Mouse (Mus musculus): Measurements from ENCODE around the gene Cttnbp2. TPM values are rescaled to one million over a fixed set of nuclear protein-coding genes. Genes with fewer than 3 reads are reported as not detected.
A peak's percentile ranks its signal among the peaks of the same experiment; 100 is the strongest.

The Cttnbp2 gene
- polyA plus RNA-seq, 1 experiment from 2014 or later, result 6.0 TPM

DNA sequence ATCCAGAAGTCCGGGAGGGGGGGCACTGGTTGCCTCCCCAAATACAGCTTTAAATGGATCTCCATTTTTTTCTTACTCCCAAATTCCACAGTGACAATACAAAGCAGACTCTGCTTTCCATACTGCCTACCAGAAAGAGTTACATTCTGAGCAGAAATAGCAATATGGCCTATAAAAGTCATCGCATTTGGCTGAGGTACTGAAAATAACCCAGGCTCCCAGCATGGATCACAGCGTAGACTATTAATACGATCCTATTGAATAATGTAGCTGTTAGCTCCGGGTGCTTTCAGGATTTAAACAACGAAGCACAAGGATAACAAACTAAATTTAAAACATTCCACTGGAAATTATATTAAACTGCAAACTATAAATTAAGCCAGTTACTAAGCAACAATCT lies 2.8 kb downstream of the Cttnbp2 start:
- no peak for ATAC-seq (replicated peaks; ENCODE audit: extremely low read depth, insufficient read depth, low FRiP score)
- WGBS, result 76% methylated on average over 6 of the region's 6 CpGs
- Histone ChIP-seq H3K4me1 (ENCODE audit: control insufficient read depth, insufficient read depth, low read length) (peaks cover 8% of the 10 kb centered on the region; the same call in 1 of the 2 replicates), H3K27ac (ENCODE audit: low read length) (no peak overlapping the region), H3K4me3 (ENCODE audit: low read length) (no peak overlapping the region), H3K9ac (ENCODE audit: low read length) (no peak overlapping the region), H3K27me3 (ENCODE audit: control insufficient read depth, insufficient read depth, low read length) (peaks cover 9% of the 10 kb centered on the region; the same call in 1 of the 2 replicates), H3K9me3 (replicated peaks; ENCODE audit: control insufficient read depth, low read length) (no peaks in the 10 kb centered on the region), H3K4me2 (ENCODE audit: low read depth, low read length) (no peak overlapping the region), H3K36me3 (ENCODE audit: control insufficient read depth, insufficient read depth) (no peaks in the 10 kb centered on the region)

DNA sequence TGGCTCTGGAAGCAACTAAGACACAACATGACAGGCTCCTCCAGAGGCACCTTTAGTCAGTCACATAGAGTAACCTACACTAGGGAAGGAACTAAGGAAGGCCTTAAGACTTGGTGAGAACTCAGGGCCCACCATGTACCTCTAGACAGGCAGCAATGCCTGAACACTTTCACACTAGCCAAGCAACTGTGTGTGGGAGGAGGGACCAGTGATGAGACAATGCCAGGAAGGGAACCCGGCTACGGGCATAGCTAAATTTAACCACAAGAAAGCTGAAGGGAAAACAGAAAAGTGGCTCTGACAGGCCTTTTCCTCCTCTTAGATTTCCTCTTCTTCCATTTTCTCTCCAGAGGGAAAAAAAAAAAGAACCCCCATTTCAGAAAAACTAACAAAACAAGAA lies 6.6 kb downstream of the Cttnbp2 start:
- no peak overlapping the region; the same call in 1 of the 2 replicates for H3K4me2 ChIP-seq (ENCODE audit: low read depth, low read length)

DNA sequence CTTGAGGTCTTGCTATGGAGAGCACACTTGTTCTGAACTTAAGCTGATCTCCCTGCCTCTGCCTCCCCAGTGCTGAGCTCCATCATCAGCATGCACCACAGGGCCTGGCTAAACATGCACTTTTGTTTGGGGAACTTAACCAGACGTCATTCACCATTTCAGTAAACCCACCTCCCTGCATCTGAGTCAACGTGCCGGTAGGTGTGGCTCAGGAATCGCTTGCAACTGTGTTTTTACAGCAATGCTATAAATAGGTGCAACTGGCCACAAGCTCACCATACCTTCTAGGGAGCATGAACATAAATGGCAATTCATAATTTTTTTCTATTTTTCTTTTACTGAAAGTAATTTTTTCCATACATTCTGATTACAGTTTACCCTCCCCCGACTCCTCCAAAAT lies 14.8 kb downstream of the Cttnbp2 start:
- Histone ChIP-seq H3K9ac (ENCODE audit: low read length) (no peak overlapping the region), H3K27me3 (ENCODE audit: control insufficient read depth, insufficient read depth, low read length) (no peaks in the 10 kb centered on the region), H3K4me2 (ENCODE audit: low read depth, low read length) (no peak overlapping the region), H3K4me3 (ENCODE audit: low read length) (no peak overlapping the region), H3K27ac (ENCODE audit: low read length) (no peak overlapping the region), H3K36me3 (ENCODE audit: control insufficient read depth, insufficient read depth) (no peaks in the 10 kb centered on the region), H3K4me1 (ENCODE audit: control insufficient read depth, insufficient read depth, low read length) (no peaks in the 10 kb centered on the region), H3K9me3 (replicated peaks; ENCODE audit: control insufficient read depth, low read length) (no peaks in the 10 kb centered on the region)
- ATAC-seq (replicated peaks; ENCODE audit: extremely low read depth, insufficient read depth, low FRiP score), result no peak
- 36% methylated on average over 5 of the region's 5 CpGs for WGBS

More for the DNA sequence above, 6.6 kb downstream of the Cttnbp2 start:
- Histone ChIP-seq H3K27me3 (ENCODE audit: control insufficient read depth, insufficient read depth, low read length) (no peaks in the 10 kb centered on the region), H3K4me1 (ENCODE audit: control insufficient read depth, insufficient read depth, low read length) (peaks cover 6% of the 10 kb centered on the region; the same call in 1 of the 2 replicates), H3K9ac (ENCODE audit: low read length) (no peak overlapping the region), H3K36me3 (ENCODE audit: control insufficient read depth, insufficient read depth) (no peaks in the 10 kb centered on the region), H3K9me3 (replicated peaks; ENCODE audit: control insufficient read depth, low read length) (no peaks in the 10 kb centered on the region), H3K27ac (ENCODE audit: low read length) (0 out of 2 replicates have a peak overlapping the region, but pooled peaks have one; percentile 1), H3K4me3 (ENCODE audit: low read length) (no peak overlapping the region)
- WGBS, result 8% methylated on average over 2 of the region's 2 CpGs
- ATAC-seq (replicated peaks; ENCODE audit: extremely low read depth, insufficient read depth, low FRiP score), result peak; percentile 45

DNA sequence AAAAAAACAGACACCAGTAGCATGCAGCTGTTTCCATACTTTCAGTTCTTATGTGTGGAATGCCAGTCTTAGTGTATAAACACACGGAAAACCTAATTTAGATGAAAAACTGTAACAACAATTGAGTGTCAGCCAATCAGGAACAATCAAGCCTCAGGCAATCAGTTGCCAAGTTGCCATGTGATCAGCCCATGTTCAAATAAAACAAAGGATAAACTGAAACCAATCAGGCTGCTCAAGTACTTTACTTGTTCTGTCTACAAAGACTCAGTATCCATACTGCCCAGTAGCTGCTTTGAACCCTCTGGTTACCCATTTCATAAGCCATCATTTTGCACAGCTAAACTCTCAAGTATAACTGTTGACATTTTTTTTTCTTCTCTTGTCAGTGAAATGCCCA lies 21.7 kb downstream of the Cttnbp2 start:
- ATAC-seq (replicated peaks; ENCODE audit: extremely low read depth, insufficient read depth, low FRiP score), result no peak
- Histone ChIP-seq H3K36me3 (ENCODE audit: control insufficient read depth, insufficient read depth) (no peaks in the 10 kb centered on the region), H3K9me3 (replicated peaks; ENCODE audit: control insufficient read depth, low read length) (no peaks in the 10 kb centered on the region), H3K27ac (ENCODE audit: low read length) (no peak overlapping the region), H3K4me2 (ENCODE audit: low read depth, low read length) (no peak overlapping the region), H3K9ac (ENCODE audit: low read length) (no peak overlapping the region), H3K4me3 (ENCODE audit: low read length) (no peak overlapping the region), H3K4me1 (ENCODE audit: control insufficient read depth, insufficient read depth, low read length) (no peaks in the 10 kb centered on the region), H3K27me3 (ENCODE audit: control insufficient read depth, insufficient read depth, low read length) (no peaks in the 10 kb centered on the region)
- 84% methylated on average over 1 of the region's 1 CpGs for WGBS

GRCm38 (mm10) chr6:18492248-18492901 lies 22.3 kb downstream of the Cttnbp2 start:
- ATAC-seq (replicated peaks; ENCODE audit: extremely low read depth, insufficient read depth, low FRiP score), result no peak
- no peaks in the 10 kb centered on the region for H3K27me3 ChIP-seq (ENCODE audit: control insufficient read depth, insufficient read depth, low read length)
- H3K4me1 ChIP-seq (ENCODE audit: control insufficient read depth, insufficient read depth, low read length), result no peaks in the 10 kb centered on the region
- H3K4me3 ChIP-seq (ENCODE audit: low read length), result no peak overlapping the region
- no peaks in the 10 kb centered on the region for H3K9me3 ChIP-seq (replicated peaks; ENCODE audit: control insufficient read depth, low read length)
- 73% methylated on average over 6 of the region's 6 CpGs for WGBS
- no peak overlapping the region for H3K27ac ChIP-seq (ENCODE audit: low read length)
- no peaks in the 10 kb centered on the region for H3K36me3 ChIP-seq (ENCODE audit: control insufficient read depth, insufficient read depth)
- no peak overlapping the region for H3K9ac ChIP-seq (ENCODE audit: low read length)
- no peak overlapping the region for H3K4me2 ChIP-seq (ENCODE audit: low read depth, low read length)

DNA sequence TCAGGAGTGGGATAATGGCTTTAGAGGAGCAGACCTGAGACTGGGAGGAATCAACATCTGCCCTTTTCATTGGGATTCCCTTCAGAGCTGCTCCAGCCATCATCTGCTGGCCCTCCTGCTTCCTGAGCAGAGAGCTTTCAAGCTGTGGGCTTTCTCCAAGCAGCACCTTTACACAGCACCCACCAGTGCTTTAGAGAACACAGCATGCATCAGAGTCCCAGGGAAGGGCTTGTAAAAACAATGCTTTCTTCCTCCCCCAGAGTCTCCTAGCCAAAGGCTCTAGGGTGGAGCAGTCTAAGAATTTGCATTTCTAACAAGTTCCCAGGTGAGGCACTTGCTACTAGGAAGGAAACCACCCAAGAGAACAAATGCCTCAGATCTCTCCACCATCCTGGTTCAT lies 29.6 kb downstream of the Cttnbp2 start:
- H3K4me3 ChIP-seq (ENCODE audit: low read length), result no peak overlapping the region
- H3K27me3 ChIP-seq (ENCODE audit: control insufficient read depth, insufficient read depth, low read length), result no peaks in the 10 kb centered on the region
- ATAC-seq (replicated peaks; ENCODE audit: extremely low read depth, insufficient read depth, low FRiP score), result no peak
- no peak overlapping the region for H3K9ac ChIP-seq (ENCODE audit: low read length)
- no peak overlapping the region for H3K4me2 ChIP-seq (ENCODE audit: low read depth, low read length)
- H3K4me1 ChIP-seq (ENCODE audit: control insufficient read depth, insufficient read depth, low read length), result peaks cover 2% of the 10 kb centered on the region; the same call in 1 of the 2 replicates
- no peaks in the 10 kb centered on the region for H3K9me3 ChIP-seq (replicated peaks; ENCODE audit: control insufficient read depth, low read length)
- no peaks in the 10 kb centered on the region for H3K36me3 ChIP-seq (ENCODE audit: control insufficient read depth, insufficient read depth)
- no peak overlapping the region for H3K27ac ChIP-seq (ENCODE audit: low read length)

DNA sequence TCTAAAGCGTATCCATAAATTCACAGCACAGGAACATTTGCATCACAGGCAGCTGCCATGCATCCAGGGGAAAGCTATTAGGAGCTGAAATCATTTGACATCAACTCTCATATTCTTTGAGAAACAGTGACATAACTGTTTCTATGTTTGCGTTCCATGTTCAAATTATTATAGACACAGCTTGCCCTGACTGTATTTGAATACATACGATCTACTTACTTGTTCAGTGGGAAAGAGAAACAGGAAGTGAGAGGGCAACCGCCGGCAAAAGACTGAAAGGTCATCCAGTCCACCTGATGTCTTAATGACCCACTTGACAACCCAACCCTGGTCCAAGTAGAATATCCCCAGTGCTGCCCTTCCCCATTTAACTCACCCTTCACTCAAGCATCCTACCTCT lies 30.6 kb downstream of the Cttnbp2 start:
- Histone ChIP-seq H3K27me3 (ENCODE audit: control insufficient read depth, insufficient read depth, low read length) (no peaks in the 10 kb centered on the region), H3K27ac (ENCODE audit: low read length) (no peak overlapping the region), H3K4me2 (ENCODE audit: low read depth, low read length) (no peak overlapping the region), H3K9me3 (replicated peaks; ENCODE audit: control insufficient read depth, low read length) (no peaks in the 10 kb centered on the region), H3K4me1 (ENCODE audit: control insufficient read depth, insufficient read depth, low read length) (peaks cover 2% of the 10 kb centered on the region; the same call in 1 of the 2 replicates), H3K36me3 (ENCODE audit: control insufficient read depth, insufficient read depth) (no peaks in the 10 kb centered on the region), H3K4me3 (ENCODE audit: low read length) (no peak overlapping the region), H3K9ac (ENCODE audit: low read length) (no peak overlapping the region)
- no peak for ATAC-seq (replicated peaks; ENCODE audit: extremely low read depth, insufficient read depth, low FRiP score)
- WGBS, result 77% methylated on average over 5 of the region's 5 CpGs

- Histone ChIP-seq H3K27me3 (ENCODE audit: control insufficient read depth, insufficient read depth, low read length) (no peaks in the 10 kb centered on the region), H3K4me3 (ENCODE audit: low read length) (no peak overlapping the region), H3K9me3 (replicated peaks; ENCODE audit: control insufficient read depth, low read length) (no peaks in the 10 kb centered on the region), H3K27ac (ENCODE audit: low read length) (no peak overlapping the region), H3K36me3 (ENCODE audit: control insufficient read depth, insufficient read depth) (no peaks in the 10 kb centered on the region), H3K4me1 (ENCODE audit: control insufficient read depth, insufficient read depth, low read length) (peaks cover 2% of the 10 kb centered on the region; the same call in 1 of the 2 replicates), H3K4me2 (ENCODE audit: low read depth, low read length) (no peak overlapping the region), H3K9ac (ENCODE audit: low read length) (no peak overlapping the region)
- no peak for ATAC-seq (replicated peaks; ENCODE audit: extremely low read depth, insufficient read depth, low FRiP score)
Observed at GRCm38 (mm10) chr6:18482546-18482945, 32.1 kb downstream of the Cttnbp2 start.

- no peak for ATAC-seq (replicated peaks; ENCODE audit: extremely low read depth, insufficient read depth, low FRiP score)
- Histone ChIP-seq H3K9me3 (replicated peaks; ENCODE audit: control insufficient read depth, low read length) (no peaks in the 10 kb centered on the region), H3K4me3 (ENCODE audit: low read length) (no peak overlapping the region), H3K27ac (ENCODE audit: low read length) (no peak overlapping the region), H3K36me3 (ENCODE audit: control insufficient read depth, insufficient read depth) (no peaks in the 10 kb centered on the region), H3K4me2 (ENCODE audit: low read depth, low read length) (no peak overlapping the region), H3K27me3 (ENCODE audit: control insufficient read depth, insufficient read depth, low read length) (no peaks in the 10 kb centered on the region), H3K4me1 (ENCODE audit: control insufficient read depth, insufficient read depth, low read length) (peaks cover 2% of the 10 kb centered on the region; the same call in 1 of the 2 replicates), H3K9ac (ENCODE audit: low read length) (no peak overlapping the region)
- 68% methylated on average over 3 of the region's 3 CpGs for WGBS
Observed at GRCm38 (mm10) chr6:18481781-18482180, 32.9 kb downstream of the Cttnbp2 start.
